Mouse (Mus musculus): ENCODE measurements around the gene Ormdl3. TPM values are rescaled to one million over a fixed set of nuclear protein-coding genes. Genes with fewer than 3 reads are reported as not detected.

The Ormdl3 gene
- total and polyA plus RNA-seq, 3 experiments = 52.7 to 93.7 TPM; not detected in 1

DNA sequence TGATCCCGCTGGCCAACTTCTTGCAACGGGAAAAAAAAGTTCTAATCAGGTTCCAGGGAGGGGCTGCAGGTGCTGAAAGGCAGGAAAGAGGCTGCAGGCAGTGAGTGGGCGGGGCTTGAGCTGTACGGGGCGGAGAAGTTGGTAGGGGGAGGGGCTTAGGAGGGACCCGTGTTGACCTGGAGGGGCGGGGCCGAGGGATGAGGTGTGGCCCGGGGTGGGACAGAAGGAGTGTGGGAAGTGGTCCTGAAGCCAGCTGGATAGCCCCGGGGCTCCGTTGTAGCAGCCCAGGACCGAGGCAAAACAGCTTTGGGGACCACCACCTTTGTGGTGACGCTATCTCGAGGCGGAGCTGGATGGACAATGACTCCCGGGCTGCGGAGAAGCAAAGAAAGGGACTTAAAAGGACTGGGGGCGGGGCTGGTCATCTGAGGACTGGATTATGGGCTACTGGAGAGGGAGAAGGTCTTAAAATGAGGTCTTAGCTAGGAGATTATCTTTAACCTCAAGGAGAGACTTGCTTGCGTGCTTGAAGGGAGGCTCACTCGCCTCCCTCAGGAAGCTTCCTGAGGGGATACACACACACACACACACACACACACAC is 15.0 kb upstream of the Ormdl3 start:
- no peak overlapping the region for H3K9ac ChIP-seq (ENCODE audit: control insufficient read depth, low read depth, low read length, poor library complexity, severe bottlenecking)
- H3K27me3 ChIP-seq (ENCODE audit: control insufficient read depth in 1 of 2, insufficient read depth in 2 of 2, low read length in 2 of 2) = peaks cover 8 to 9% of the 10 kb centered on the region in 2 experiments
- 0 out of 4 replicates have a peak, but pooled peaks cover 0 to 2% of the 10 kb centered on the region in 2 experiments for H3K36me3 ChIP-seq (ENCODE audit: control insufficient read depth in 1 of 2, insufficient read depth in 2 of 2, low read length in 2 of 2)
- H3K4me1 ChIP-seq (ENCODE audit: control insufficient read depth in 1 of 2, insufficient read depth in 2 of 2, low read length in 2 of 2) = peaks cover 2 to 5% of the 10 kb centered on the region in 2 experiments; a peak in 2 of 4 replicates
- peak; percentile 73 for DNase-seq (ENCODE audit: low read depth, low spot score)
- H3K9me3 ChIP-seq (replicated peaks; ENCODE audit: insufficient read depth, low read length) = no peaks in the 10 kb centered on the region
- TF ChIP-seq E2F4 (IDR thresholded peaks at IDR 0.05; ENCODE audit: borderline replicate concordance, low read depth, low read length) (no peak), RAD21 (IDR thresholded peaks at IDR 0.05; ENCODE audit: low read depth, low read length) (no peak), TBP (IDR thresholded peaks at IDR 0.05; ENCODE audit: low read depth, low read length) (no peak), NRF1 (IDR thresholded peaks at IDR 0.05; ENCODE audit: insufficient read depth, low read depth, low read length, poor library complexity, severe bottlenecking) (no peak), TCF12 (IDR thresholded peaks at IDR 0.05; ENCODE audit: low read depth, low read length) (no peak), MAX (IDR thresholded peaks at IDR 0.05; ENCODE audit: low read length) (no peak), EP300 (IDR thresholded peaks at IDR 0.05; ENCODE audit: low read depth in 1 of 2, low read length in 2 of 2) (no peak), USF1 (IDR thresholded peaks at IDR 0.05; ENCODE audit: low read depth, low read length) (no peak), ELF1 (IDR thresholded peaks at IDR 0.05; ENCODE audit: low read depth, low read length) (no peak), CTCF (IDR thresholded peaks at IDR 0.05 in 2 of 3, conservative IDR thresholded peaks at IDR 0.05 in 1 of 3; ENCODE audit: control insufficient read depth in 1 of 3, insufficient read depth in 1 of 3, low read depth in 2 of 3, low read length in 3 of 3, poor library complexity in 1 of 3, severe bottlenecking in 1 of 3) (no peak), RCOR1 (IDR thresholded peaks at IDR 0.05; ENCODE audit: low read depth, low read length) (no peak), TAL1 (IDR thresholded peaks at IDR 0.05; ENCODE audit: low read length) (no peak), CHD2 (IDR thresholded peaks at IDR 0.05; ENCODE audit: low read length) (no peak), USF2 (IDR thresholded peaks at IDR 0.05; ENCODE audit: borderline replicate concordance in 1 of 2, insufficient read depth in 1 of 2, low read depth in 1 of 2, low read length in 2 of 2) (no peak), POLR2AphosphoS5 (IDR thresholded peaks at IDR 0.05; ENCODE audit: borderline replicate concordance, low read depth, low read length) (no peak), UBTF (IDR thresholded peaks at IDR 0.05; ENCODE audit: borderline replicate concordance, insufficient read depth, low read depth, low read length) (no peak), POLR2AphosphoS2 (IDR thresholded peaks at IDR 0.05; ENCODE audit: low read length) (no peak), HCFC1 (IDR thresholded peaks at IDR 0.05; ENCODE audit: low read depth, low read length) (no peak), MAFK (IDR thresholded peaks at IDR 0.05; ENCODE audit: borderline replicate concordance, low read depth, low read length) (no peak), ZNF384 (IDR thresholded peaks at IDR 0.05; ENCODE audit: low read depth, low read length) (no peak)
- no peak overlapping the region for H3K27ac ChIP-seq (ENCODE audit: control insufficient read depth, low read depth, low read length)
- H3K4me3 ChIP-seq (ENCODE audit: control insufficient read depth in 1 of 2, insufficient read depth in 1 of 2, low read depth in 2 of 2, low read length in 2 of 2) = peak overlapping the region; percentile 30 to 40; a peak in 3 of 4 replicates
- no peaks in the 10 kb centered on the region for H3K79me2 ChIP-seq (ENCODE audit: control insufficient read depth, insufficient read depth, low read length, poor library complexity)

Data from MEL (cell line).